Mouse (Mus musculus) kidney, adult 9 months (tissue): Measurements from ENCODE around the gene Ryr1.
"Not testable (repeated sequence)": the region's sequence is repeated elsewhere in the genome, so short reads cannot be mapped to it uniquely, and the experiment has no call there.

Experiments used
- DNase-seq: peaks from one replicate; pipeline ENCODE4 v3.0.0; 2022

The Ryr1 gene

DNA sequence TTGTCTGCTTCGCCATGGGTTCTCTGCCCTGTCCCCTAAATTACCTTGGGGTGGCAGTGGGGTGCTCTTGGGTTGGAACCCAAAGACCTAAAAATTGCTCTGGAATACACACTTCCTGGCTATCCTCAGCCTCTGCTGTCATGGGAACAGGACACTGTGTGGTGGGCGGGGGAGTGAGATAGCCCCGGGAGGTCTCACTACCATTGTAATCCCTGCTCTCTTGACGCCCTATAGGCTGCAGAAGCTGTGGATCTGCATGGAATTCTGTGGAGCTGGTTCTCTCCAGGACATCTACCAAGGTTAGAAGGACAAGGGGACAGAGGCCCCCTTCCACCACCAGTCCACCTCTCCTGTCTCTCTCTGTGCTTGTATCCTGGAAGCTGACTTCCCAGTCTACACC, 141.1 kb downstream of the Ryr1 start:
- DNase-seq, result no peak

- no peak for DNase-seq
Observed at GRCm38 (mm10) chr7:28983141-28983564, 141.8 kb downstream of the Ryr1 start.

DNA sequence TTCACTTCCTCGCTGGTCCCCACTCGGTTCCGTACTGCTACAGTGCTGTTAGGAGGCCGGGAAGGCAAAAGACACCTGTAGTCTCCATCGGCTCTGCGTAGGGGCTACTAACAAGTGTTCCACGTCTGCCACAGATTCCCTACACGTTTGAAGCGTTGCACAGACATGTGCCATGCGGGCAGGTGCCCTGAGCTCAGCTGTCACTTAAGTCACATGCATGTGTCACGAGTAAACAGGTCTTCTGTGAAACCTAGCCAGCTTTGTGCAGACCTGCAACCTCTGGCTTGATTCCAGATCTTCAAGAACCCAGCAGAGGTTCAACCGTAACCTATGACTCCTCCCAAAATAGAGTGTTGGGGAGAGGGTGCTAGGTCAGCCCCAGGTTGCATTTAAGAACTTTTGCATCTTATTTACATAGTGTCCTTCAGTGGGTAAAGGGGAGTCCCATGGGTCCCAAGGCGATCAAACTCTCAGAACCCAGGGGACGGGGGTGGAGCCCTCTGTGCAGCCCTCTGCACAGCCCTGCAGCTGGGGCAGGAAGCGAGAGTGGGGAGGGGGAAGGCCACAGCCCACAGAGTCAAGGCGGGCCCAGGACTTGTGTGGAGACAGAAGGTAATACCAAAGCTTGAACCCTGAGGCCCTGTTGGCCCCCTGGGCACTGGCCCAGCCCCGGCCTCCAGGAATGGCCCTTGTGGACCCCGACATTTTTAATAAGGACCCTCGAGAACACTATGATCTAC, 142.5 kb downstream of the Ryr1 start:
- DNase-seq, result no peak

DNA sequence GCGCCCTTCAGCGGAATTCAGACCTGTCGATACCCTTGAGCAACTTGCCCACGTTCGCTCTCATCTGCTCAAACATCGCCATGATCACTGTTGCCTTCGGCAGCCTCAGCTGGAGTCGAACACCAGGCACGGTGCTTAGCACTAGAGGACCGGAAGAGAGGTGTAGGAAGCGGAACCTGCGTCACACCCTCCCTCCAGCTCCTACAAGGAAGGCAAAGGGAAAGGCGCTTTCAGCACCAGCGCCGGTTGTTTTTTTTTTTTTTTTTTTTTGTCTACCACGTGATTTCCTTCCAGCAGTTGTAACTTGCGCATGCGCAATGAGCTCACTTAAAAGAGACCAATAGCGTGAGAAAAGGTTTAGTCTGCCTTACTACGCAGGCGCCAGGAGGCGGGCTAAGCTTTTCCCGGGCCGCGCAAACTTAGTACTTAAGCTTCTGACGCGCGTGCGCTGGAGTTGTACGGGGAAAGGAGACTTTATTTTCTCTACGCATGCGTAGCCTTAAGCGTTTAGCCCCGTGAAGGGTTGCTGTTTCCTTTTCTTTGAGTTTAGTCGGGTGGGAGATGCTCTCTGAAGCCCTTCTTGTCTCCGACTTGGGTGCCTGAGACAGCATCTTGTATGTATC, 143.2 kb downstream of the Ryr1 start, which contains the start of the genes Eif3k and Map4k1:
TSS of gene Eif3k (minus strand) at position 214 of the 623 bp plus-strand sequence.
TSS of gene Map4k1 (plus strand) at position 400 of the 623 bp plus-strand sequence.
- peak; percentile 99 for DNase-seq

GRCm38 (mm10) chr7:28977556-28977955, 147.4 kb downstream of the Ryr1 start:
- peak; percentile 88 for DNase-seq

- no peak for DNase-seq
Observed at GRCm38 (mm10) chr7:28973025-28973424, 152.0 kb downstream of the Ryr1 start.

GRCm38 (mm10) chr7:28972542-28972985, 152.4 kb downstream of the Ryr1 start:
- DNase-seq, result peak; percentile 82

DNA sequence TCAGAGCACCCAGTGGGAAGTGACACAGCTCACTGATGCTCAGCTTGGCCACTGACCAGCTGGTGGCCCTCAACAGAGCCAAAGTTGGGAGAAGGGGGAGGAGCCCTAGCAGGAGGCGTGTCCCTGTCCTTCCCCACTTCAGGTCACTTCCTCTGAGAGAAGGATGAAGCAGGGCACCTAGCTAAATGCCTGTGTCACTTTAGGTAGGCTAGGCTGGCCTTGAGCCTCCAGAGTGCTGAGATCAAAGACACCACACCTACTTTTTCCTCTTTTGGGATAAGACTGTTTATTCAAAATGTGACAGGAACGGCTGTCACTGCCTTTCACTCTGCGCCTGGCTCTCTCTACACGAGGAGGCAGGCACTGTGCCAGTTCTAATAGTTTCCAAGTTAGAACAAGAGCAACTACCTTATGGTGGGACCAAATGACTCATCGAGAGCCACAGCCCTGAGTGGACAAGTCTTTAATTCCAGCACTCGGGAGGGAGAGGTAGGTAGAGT, 153.2 kb downstream of the Ryr1 start:
- DNase-seq, result peak; percentile 69

DNA sequence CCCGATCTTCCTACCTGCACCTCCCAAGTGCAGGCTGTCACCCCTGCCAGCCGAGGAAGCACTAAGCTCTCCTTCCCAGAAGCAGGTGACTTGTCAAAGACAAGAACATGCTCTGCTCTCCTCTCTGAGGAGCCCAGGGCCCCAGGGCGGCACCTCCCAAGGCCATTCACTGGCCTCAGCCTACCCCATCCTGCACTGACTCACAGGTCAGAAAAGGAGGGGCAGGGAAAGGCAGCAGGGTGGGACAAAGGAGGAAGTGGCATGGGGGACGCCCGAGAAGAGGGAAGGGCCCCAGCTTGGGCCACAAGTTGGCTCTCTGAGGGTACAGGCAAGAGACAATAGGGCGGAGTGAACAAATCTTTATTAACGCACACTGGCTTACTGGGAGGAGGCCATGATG, 153.9 kb downstream of the Ryr1 start:
- no peak for DNase-seq

DNA sequence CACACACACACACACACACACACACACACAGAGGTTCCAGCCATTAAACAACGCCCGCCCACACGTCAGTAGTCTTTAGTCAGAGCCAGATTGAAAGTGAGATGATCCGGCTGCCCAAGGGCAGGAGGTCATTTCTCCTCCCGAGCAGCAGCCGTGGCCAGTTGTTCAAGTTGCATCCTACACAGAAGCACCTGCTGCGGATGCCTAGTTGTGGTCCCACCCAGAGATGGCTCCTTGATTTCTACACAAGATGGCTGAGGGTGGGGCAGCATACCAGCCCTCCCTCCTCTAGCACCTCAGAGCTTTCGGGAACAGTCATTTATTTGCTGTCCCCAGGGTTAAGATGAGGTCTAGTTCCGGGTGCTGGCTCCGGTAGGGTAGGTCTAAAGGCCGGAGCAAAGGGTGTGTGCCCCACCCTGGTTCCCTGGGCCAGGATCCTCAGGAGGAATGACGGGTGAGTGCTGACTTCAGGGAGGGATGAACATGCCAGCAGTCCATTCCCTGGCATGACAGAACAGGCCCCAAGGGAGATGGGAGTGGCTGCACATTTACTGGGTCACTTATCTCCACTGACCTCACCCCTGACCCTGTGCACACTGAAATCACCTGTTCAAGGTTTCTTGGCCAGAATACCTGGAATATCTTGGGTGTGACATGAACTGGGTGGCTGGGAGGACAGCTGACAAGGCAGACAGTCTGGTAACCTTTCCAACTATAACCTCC, 155.1 kb downstream of the Ryr1 start:
- peak; percentile 69 for DNase-seq

DNA sequence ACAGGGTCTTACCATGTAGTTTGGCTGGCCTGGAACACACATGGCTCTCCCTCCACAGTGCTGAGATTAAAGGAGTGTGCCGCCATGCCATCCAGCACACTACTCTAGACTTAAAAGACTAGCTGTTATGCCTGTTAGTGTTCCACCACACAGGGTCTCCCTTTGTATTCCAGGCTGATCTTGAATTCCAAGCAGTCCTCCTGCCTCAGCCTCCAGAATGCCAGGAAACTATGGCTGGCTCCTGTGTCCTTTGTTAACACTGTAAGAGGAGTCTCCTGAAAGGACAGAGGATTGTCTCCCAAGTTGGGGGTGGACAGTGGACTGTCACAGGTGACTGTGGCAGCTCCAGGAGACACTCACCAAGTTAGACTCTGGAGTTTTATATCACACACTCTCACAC, 155.7 kb downstream of the Ryr1 start:
- DNase-seq, result no peak

DNA sequence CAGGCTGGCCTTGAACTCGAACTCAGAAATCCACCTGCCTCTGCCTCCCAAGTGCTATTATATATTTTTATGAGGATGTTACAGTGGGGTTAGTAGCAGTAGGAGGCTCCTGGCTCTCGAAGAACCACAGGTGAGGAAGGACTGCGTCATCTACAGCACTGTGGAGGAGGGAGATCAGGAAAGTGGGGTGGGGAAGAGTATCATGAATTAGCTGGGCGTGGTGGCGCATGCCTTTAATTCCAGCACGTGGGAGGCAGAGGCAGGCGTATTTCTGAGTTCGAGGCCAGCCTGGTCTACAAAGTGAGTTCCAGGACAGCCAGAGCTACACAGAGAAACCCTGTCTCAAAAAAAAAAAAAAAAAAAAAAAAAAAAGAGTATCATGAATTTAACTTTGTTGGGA, 156.9 kb downstream of the Ryr1 start:
- DNase-seq, result not testable (repeated sequence)

DNA sequence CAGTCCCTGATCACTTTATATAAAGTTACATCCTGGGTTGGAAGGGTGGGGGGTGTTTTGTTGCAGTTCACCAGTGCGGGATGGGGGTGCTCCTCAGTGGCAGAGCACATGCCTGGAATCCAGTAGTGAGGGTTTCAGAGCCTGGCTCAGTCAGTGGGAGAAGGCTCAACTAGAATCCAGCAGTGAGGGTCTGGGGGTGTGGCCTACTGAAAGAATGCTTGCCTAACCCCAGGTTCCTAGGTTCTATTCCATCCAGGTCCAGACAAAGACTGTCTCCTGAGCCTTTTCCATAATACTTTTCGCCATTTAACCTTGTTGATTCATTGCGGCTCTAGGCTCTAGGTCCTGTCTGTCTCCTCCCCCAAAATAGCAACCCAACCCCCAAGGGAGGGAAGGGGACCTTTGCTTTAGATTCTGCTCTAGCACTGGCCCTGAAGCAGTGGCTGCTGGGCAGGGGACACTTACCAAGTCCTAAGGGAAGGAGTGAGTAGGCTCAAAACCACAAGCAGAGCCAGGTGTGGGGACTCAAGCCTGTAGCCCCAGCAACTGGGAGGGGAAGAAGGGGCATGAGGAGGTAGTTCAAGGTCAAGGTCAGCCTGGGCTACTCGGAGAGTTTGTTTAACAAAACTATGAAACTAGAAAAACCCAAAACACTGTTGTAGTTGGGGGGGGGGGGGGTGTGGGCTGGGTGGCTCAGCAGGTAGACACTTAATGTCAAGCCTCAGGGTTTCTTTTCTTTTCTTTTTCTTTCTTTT, 158.1 kb downstream of the Ryr1 start:
- peak; percentile 12 for DNase-seq

DNA sequence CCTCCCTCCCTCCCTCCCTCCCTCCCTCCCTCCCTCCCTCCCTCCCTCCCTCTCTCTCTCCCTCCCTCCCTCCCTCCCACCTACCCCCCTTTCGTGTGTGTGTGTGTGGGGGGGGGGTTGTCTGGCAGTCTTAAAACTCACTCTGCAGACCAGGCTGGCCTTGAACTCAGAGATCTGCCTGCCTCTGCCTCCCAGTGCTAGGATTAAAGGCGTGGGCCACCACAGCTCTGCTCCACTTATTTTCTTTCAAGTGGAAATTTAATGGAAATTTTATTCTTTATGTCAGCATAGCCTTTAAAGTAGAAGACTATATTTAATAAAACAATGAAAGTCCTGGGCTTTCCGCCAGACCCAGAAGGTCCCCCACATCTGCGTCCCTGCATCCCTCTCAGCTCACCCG, 158.8 kb downstream of the Ryr1 start:
- DNase-seq, result no peak

GRCm38 (mm10) chr7:28965346-28965840, 159.6 kb downstream of the Ryr1 start:
- no peak for DNase-seq

- DNase-seq, result no peak
Observed at GRCm38 (mm10) chr7:28963399-28963923, 161.5 kb downstream of the Ryr1 start.

DNA sequence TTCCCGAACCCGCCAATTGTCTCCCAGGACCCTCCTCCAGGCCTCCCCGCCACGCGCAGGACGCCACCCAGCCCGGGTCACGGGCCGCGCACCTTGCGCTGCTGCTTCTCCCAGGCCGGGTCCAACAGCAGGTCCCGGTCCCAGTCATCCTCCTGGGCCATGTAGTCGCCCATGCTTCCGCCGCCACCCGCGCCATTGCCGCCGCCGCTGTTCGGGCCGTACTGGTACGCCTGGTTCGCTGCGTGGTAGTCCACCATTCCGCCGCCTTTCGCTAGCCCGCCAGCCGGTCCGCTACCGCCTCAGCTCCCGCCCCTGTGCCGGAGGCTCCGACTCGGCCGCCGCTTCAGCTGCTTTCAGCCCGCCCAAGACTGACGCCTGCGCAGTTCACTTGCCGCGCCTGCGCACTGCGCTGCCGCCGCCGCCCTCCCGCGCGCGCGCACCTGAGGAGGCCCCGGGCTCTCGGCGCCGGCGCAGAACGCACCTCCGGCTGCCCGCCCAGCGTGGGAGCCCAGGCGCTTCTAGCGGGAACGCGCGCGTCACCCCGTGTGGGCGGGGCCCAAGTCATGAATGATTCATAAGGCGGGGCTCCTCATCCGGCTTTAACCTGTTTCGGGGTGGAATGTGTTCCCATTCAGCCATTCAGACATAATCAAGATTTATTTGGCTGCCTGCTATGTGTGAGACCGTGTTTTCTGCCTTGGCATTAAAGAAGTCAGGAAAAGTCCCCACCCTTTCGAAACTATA, 162.9 kb downstream of the Ryr1 start, which contains the start of gene Actn4:
TSS of gene Actn4 (minus strand) at position 414 of the 744 bp plus-strand sequence.
- peak; percentile 100 for DNase-seq

DNA sequence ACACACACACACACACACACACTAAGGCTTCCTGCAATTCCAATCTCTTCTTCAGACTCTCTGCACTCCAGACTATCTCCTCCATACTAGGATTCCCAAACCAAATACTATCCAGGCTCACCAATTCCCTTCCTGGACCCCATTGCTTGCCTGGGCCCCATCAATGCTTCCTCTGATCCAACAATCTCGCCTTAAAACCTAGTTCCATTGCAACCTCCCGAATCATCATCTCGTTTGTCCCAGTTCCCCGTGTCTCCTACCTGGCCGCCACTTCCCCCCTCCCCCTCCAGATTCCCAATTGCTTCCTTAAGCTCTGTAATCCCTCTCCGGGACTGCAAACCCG, 163.4 kb downstream of the Ryr1 start:
- no peak for DNase-seq

GRCm38 (mm10) chr7:28960354-28961046, 164.5 kb downstream of the Ryr1 start:
- DNase-seq, result no peak

GRCm38 (mm10) chr7:28959505-28960045, 165.4 kb downstream of the Ryr1 start:
- no peak for DNase-seq

- DNase-seq, result peak; percentile 75
Observed at GRCm38 (mm10) chr7:28958770-28959169, 166.2 kb downstream of the Ryr1 start.
